Mouse (Mus musculus) large intestine, adult 2 months (tissue): ENCODE data around the gene Tmem104. TPM values are rescaled to one million over a fixed set of nuclear protein-coding genes. Genes with fewer than 3 reads are reported as not detected.

Source experiments
- DNase-seq: peaks from one replicate; pipeline ENCODE4 v3.0.0-alpha.2; 2012; ENCODE audit warnings: low read depth, low spot score
- WGBS: fragments of 180-500 bp; shearing (Covaris S2); methylation state at CpG from one replicate; pipeline ENCODE4 v1.1.7; 2018; 5-methylcytosine and 5-hydroxymethylcytosine counted together
- polyA plus RNA-seq: library from polyadenylated mRNA; depleted of rRNA; stranded (reverse); fragments of >200 nt; gene quantifications from 2 replicates; pipeline ENCODE4 v1.2.3, GENCODE M21; 2012

Gene Tmem104
- polyA plus RNA-seq, 1 experiment, result 7.9 TPM

DNA sequence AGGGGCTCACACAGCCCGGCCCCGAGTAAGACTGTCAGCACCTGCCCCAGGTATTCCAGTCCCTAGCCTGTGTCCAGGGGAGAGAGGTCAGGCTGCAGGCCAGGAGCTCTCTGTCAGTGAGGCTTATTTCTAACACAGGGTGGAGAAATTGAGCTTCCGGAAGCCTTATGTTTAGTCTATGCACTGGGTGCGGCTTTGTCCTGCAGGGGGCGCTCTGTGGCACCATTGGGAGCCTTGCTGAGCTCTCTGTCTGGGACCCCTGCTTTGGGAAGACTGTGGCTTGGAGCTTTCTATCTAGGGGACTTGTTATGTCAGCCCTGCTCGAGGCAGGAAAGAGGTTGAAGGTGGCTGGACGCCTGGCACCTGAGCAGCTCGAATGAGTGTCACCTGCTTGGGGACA, 37.6 kb downstream of the Tmem104 start:
- WGBS, result 57% methylated on average over 8 of the region's 8 CpGs
- no peak for DNase-seq

DNA sequence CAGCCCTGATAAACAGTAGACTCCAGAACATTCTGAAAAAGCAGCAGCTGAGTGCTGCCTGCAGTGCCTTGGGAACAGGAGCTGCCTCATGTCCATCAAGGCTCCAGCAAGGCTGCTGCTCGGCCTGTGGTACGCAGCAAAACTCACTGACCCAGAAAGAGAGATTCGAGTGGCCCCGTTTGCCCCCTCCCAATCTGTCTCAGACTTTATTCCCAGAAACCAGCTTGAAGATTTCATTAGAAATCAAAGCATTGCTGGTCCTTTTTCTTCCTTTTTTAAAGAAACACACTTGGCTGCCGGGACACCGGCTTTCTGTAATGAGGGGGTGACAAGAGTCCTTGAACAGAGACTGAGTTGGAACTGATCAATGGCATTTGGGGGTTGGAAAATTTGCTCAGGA, 38.0 kb downstream of the Tmem104 start:
- 92% methylated on average over 6 of the region's 6 CpGs for WGBS
- DNase-seq, result no peak

DNA sequence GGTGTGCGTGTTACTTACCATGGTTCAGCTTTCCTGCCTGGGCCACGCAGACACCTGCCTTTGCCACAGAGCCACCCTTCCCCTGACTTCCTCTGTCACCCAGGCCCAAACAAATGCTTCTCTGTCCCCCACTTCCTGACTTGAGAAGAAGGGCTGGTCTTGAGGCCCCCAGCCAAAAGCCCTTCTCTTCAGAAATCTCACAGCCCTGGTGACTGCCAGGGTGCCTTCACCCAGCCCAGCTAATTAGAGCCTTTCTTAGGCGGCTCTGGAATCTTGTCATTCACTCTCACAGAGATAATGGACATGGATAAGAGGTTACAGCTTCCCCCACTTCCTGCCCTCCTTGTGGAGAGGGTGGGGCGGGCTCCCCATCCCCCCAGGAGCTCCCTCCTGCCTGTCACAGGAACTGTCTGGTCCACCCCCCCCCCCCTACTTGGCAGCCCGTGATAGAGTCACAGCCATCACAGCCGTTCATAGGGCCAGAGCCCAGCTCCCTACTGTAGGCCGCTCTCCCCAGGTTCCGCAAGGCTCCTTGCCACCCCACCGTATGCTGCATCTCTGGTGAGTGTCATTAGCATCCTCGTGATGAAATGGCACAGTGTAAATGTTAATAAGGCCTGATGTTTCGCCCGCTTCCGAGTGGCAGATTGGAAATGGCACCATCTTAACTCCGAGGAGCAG, 39.7 kb downstream of the Tmem104 start:
- DNase-seq, result no peak

DNA sequence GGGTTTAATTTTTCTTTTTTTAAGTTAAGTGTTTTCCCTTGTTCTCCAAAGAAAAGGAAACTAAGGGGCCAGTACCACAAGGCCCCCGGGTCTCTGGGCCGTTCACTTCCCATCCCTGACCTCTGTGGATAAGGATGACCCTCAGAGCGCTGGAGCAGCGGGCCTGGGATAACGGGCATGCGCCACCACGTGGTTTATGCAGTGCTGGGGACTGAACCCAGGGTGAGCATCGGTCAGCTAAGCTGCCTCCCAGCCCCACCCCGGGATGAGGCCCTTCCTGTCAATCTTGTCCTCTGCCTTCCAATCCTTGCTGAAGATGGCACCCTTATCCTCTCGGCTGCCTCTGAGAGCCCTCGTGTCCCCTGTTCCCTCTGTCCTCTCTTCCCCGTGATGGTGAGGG, 40.4 kb downstream of the Tmem104 start:
- 81% methylated on average over 12 of the region's 12 CpGs for WGBS

More for the DNA sequence above, 39.7 kb downstream of the Tmem104 start:
- 78% methylated on average over 14 of the region's 14 CpGs for WGBS

DNA sequence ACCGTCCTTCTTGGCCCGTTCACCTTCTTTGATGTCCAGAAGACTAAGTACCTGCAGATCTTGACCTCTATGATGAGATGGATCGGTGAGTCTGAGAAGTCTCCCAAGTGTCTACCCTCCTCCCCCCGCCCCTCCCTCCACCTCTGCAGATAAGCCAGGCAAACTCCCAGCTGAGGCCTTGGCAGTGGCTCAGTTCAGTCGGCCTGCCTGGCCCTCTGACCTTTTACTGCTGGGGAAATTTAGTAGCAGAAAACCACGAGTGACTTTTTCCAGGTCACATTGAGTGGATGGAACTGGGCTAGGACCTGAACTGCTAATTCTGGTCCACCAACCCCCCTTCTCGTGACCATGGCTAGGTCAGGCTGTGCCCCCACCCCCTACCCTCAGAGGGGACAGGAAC, 41.1 kb downstream of the Tmem104 start:
- WGBS, result 68% methylated on average over 7 of the region's 7 CpGs
- no peak for DNase-seq

More for the DNA sequence above, 40.4 kb downstream of the Tmem104 start:
- DNase-seq, result no peak

- 60% methylated on average over 15 of the region's 15 CpGs for WGBS
- no peak for DNase-seq
Observed at GRCm38 (mm10) chr11:115229021-115229930, 42.0 kb downstream of the Tmem104 start.

GRCm38 (mm10) chr11:115231168-115231915, 44.1 kb downstream of the Tmem104 start:
- 34% methylated on average over 14 of the region's 14 CpGs for whole genome bisulfite sequencing
- no peak for DNase-seq

GRCm38 (mm10) chr11:115231924-115232323, 44.6 kb downstream of the Tmem104 start:
- 49% methylated on average over 9 of the region's 9 CpGs for WGBS
- DNase-seq, result no peak

DNA sequence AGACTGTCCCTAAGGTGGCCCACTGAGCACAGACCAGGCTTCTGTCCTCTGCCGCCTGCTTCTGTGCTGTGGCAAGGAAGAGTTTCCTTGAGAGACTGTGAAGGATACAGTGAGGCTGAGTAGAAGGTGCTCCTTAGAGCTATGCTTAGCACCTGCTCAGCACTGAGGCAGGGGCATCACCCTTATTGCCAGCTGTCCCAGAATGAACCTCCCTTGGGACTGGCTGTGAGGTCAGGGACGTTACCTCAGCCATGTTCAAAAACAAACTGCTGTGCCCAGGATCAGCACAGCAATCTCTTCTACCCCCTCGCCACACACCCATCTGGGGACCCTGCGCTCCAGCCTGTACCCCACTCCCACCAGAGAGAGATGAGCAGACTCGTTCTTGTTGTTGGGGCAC, 45.6 kb downstream of the Tmem104 start:
- no peak for DNase-seq
- 95% methylated on average over 5 of the region's 5 CpGs for WGBS

DNA sequence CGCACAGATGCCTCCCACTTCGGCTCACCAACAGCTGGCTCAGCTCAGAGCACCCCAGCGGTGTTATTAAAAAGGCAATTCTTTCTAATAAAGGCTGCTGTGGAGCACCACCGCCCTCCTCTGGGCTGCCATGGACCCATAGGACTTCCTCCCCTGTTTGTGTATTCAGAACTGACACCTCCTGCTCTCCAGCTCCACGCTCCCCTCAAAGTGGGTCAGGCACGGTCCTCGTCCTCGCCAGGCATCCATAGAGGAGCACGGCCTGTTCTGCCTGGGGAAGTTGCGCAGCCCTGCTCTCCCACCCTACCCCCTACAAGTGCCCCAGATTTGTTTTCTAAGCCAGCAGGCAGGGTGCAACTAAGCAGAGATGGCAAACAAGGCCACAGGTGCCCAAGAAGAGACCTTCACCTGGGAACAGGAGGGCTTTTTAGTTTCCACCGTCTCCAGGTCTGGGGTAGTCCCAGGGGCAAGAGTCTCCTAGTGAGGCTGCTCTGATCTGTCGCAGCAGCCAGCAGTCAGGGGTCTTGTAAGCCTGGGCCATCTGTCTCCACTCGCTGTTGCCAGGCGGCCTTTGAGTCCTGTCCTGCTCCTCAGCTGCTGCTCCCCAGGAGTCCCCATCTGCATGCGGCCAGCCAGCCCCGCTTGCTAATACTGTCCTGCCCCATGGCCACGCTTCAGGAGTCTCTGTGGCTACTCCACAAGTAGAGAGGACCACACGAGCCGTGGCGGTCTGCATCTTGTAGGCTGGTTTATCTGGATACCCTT, 46.4 kb downstream of the Tmem104 start:
- WGBS, result 93% methylated on average over 20 of the region's 20 CpGs
- DNase-seq, result no peak

- WGBS, result 79% methylated on average over 15 of the region's 15 CpGs
- DNase-seq, result no peak
Observed at GRCm38 (mm10) chr11:115234320-115235044, 47.2 kb downstream of the Tmem104 start.

- 67% methylated on average over 5 of the region's 5 CpGs for WGBS
- DNase-seq, result no peak
Observed at GRCm38 (mm10) chr11:115236570-115236969, 49.3 kb downstream of the Tmem104 start.

DNA sequence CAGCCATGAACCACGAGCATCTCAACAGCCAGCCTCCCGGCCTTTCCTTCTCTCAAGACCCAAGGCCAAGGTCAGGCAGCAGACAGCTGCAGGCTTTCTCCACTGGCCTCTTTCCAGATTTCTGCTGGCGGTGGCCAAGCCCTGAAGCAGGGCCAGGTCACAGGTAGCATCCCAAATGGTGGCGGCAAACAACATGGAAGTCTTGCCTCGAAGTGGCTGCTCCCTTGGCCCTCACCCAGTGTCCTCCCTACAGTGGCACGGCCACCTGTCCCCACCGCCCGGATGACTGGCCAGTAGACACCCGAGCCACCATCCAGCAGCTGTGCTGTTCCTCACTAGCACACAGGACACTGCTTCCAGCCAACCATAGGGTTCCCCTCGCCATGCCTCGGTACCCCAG, 54.1 kb downstream of the Tmem104 start:
- 70% methylated on average over 11 of the region's 11 CpGs for WGBS
- DNase-seq, result no peak

DNA sequence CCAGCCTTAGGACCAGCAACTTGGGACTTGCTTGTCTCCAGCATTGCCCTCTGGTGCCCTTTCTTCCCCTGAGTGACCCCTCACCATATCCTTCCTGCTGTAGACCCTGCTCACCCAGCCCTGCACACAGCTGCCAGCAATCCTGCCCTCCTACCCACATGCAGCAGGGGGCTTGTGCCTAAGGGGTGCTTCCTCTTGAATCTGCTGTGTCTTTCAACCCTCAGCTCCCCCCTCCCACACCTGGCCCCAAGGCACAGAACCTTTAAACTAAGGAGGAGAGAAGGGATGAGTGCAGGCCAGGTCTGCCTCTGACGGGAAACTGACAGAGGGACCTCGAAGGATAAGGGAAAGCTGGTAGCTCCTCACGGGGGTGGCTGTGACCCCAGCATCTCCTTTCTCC, 55.5 kb downstream of the Tmem104 start:
- WGBS, result 83% methylated on average over 3 of the region's 3 CpGs

DNA sequence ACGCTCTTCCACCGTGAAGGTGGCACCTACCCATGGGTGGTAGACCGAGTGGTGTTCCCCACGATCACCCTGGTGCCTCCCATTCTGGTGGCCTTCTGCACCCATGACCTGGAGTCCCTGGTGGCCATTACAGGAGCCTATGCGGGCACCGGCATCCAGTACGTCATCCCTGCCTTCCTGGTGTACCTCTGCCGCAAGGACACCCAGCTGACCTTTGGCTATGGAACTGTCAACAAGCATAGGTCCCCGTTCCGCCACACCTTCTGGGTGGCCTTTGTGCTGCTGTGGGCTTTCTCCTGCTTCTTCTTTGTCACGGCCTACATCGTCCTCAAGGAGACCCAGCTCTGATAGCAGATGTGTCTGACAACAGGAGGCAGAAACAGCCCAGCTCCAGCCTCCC, 56.5 kb downstream of the Tmem104 start:
- WGBS, result 93% methylated on average over 12 of the region's 12 CpGs
- no peak for DNase-seq

More for the DNA sequence above, 55.5 kb downstream of the Tmem104 start:
- no peak for DNase-seq

DNA sequence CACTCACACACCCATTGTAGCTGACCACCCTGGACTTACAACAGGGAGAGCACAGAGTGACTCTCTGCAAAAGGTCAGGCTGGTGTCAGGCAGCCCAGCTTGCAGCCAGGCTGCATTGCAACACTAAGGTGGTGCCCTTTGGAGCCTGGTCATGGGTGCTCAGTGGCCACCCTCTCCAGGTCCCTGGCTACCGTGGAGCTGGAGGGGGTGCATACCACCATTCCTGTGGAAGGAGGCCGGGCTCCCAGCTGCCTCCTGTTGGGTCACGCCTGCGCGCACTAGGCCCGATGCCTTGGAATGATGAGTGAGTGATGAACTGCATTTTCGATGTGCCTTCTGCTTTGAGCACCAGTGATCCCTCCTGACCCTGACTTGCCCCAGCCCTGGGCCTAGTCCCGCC, 57.6 kb downstream of the Tmem104 start:
- WGBS, result 91% methylated on average over 8 of the region's 8 CpGs
- no peak for DNase-seq

DNA sequence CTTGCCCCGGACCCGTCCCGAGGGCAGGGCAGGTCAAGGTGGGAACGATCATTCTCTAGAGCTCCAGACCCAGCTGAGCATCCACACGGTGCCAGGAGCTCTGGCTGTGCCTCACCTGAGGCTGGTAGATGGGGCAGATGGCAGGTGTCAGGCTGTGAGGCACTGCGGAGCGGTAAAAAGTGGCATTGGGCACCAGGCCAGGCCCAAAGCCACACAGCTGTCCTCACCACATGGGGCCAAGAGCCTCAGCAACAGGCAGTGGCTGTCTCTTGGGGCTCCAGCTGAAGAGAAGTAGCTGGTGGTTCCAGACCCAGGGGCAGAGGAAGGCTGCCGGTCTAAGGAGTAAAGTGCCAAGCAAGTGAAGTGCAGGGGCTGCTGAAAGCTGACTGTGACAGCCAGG, 59.1 kb downstream of the Tmem104 start:
- 58% methylated on average over 8 of the region's 8 CpGs for WGBS

DNA sequence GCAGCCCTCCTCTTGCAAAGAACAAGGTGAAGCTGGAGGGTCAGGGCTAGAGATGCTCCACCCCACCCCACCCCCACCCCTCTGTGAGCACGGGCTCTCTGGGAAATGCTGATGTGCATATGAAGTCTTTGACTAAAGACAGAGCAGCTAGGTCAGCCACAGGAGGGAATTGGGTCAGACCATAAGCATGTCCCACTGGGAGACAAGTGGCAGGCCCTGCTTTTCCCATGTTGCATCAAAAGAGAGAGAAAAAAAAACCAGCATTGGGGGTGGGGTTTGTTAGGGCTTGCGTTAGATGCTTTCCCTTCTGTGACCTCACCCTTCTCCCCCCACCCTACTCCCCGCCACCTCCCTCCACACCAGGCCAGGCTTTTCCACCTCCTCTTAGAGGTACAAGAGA, 60.0 kb downstream of the Tmem104 start:
- DNase-seq, result no peak
- WGBS, result 24% methylated on average over 3 of the region's 3 CpGs

More for the DNA sequence above, 59.1 kb downstream of the Tmem104 start:
- DNase-seq, result no peak

GRCm38 (mm10) chr11:115247945-115248344, 60.7 kb downstream of the Tmem104 start:
- DNase-seq, result no peak
- 69% methylated on average over 6 of the region's 6 CpGs for WGBS
